Mouse (Mus musculus): Measurements from ENCODE around the gene Casp9. TPM values are rescaled to one million over a fixed set of nuclear protein-coding genes. Genes with fewer than 3 reads are reported as not detected.

Gene Casp9
- 7.8 TPM for polyA plus RNA-seq (2014; fragmentation: Illumina TruSeq; extraction: RNeasy Lipid Tissue Mini Kit (QIAGEN cat#74804); ENCODE audit: low read depth, low replicate concordance)

DNA sequence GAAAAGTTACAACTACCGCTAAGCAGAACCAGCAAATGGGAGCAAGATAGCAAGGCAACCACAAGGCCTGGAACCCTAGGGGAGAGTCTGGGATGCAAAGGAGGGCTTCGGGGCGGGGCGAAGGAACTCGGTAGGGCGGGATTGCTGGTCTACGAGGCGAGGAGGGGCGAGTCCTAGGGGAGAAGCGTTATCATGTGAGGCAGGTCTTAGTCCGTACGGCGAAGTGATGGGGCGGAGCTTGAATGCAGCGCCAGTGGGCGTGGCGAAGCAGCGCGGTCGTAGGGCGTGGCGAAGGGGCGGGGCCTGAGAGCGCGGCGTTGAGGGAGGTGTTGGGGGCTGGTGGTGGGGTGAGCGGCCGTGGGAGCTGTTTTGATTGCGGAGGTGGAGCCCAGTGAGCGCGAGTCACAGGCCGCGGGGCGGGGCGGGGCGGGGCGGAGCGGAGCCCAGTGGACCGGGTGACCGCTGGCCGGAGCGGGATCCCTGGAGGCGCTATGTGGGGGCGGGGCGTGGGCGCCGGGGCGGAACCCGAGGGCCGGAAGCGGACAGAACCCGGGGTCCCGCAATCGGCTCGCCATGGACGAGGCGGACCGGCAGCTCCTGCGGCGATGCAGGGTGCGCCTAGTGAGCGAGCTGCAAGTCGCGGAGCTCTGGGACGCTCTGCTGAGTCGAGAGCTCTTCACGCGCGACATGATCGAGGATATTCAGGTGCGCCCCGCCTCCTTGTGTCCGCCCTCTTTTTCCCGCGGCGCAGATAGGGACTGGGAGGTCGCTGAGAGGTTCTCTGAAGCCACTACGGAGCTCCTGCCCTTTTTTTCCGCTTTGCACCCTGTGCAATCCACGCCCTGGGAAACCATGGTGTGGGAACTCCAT is at the start of gene Casp9:
Gene Casp9 (plus strand): TSS at position 331 of the 870 bp plus-strand sequence.

DNA sequence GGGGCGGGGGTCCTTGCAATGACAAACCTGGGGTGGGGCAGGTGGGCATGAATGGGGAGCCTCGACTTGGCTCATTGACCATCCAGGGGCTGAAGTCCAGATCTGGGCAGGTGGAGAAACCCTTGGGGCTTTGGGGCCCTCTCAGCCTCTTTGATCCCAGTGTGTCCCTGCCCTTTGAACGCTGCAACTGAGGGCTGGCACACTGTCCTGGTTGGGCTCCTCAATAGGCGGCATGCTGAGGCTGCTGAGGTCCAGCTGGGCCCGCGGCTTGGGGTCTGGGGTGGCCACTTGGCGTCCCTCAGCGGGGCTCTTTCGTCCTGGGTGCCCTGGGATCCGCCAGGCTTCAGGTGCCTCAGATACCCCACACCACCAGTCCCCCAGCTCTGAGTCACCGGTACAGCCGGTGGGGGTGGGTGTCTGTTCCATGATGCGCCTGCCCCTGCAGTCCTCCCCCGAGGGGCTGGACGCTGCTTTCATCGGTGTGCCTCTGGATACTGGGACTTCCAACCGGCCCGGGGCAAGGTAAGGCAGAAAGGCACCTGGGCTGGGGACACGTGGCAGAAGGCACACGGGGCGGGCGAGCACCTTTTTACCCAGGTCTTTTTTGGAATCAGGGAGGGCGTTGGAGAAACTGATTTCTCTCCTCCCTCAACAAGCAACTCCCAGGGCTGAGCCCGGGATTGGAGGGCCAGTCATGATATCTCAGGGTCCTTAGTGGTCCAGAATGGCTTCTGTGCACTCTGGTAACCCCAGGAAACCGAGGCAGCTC is 46.6 kb upstream of the Casp9 start, which contains the start of gene Agmat:
Gene Agmat (plus strand): TSS at position 95 of the 769 bp plus-strand sequence.

DNA sequence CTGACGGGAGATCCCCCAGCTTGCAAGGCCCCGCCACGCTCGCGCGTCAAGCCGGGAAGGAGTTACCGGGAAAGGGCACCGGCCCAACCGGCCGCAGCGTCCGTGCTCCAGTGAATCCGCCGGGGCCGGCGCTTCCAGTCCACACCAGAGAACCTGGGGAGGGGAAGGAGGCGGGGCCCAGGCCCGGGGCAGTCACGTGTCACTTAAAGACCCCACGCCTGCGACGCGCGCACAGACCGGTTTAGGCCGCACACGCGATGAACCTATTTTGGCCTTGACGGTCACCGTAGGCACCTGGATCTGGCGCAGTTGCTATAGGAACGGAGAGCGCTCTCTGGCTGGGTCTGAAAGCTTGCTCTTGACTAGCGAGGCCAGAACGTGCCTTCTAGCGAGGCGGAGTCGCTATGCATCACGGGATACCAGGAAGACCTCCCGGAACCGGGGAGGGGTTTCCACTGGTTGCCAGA is 2.9 kb upstream of the Casp9 start, which contains the start of gene Dnajc16:
Gene Dnajc16 (minus strand): TSS at position 408 of the 467 bp plus-strand sequence.

DNA sequence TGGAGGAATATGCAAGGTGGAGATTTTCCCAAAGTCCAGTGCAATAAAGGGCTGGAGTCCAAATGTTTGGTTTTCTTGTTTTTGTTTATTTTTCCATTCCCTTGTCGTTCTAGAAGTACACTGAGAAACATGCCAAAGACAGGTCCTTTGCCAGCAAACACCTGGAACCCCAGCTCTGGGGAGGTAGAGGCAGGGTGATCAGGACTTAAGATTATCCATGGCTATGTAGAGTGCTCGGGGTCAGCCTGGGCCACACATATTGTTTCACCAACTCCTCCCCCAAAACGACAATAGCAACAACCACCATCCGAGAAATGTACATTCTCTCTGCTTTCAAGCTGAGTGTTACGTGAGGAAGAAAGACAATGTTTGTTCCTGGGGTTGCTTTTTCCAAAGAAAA is 32.6 kb downstream of the Casp9 start, which contains the start of gene Cela2a:
Gene Cela2a (minus strand): TSS at position 101 of the 400 bp plus-strand sequence.

DNA sequence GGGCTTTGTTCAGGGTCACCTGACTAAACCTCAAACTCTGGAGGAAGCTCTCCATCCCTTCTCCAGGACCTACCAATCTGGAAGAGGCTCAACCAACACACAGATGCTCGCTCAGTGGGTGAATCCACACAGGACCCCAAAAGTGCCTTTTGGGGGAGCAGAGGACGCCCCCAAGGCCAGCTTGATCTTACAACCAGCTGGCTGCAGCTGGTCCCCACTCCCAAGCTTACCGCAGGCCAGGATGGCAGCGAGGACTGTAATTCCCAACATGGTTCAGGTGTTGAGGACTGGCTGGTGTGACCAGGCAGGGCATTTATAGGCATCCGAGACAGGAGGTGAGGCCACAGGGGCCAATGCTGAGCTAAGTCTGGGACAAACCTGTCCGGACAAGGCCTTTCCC is 52.6 kb downstream of the Casp9 start, which contains the start of gene Ctrc:
Gene Ctrc (minus strand): TSS at position 361 of the 400 bp plus-strand sequence.

Other genes starting within 250 kb of the Casp9 start
- gene Fblim1, start 187.5 kb upstream of the Casp9 start, polyA plus RNA-seq (2014; fragmentation: Illumina TruSeq; extraction: RNeasy Lipid Tissue Mini Kit (QIAGEN cat#74804); ENCODE audit: low read depth, low replicate concordance) = 0.48 TPM
- gene Tmem82, start 175.0 kb upstream of the Casp9 start, polyA plus RNA-seq (2014; fragmentation: Illumina TruSeq; extraction: RNeasy Lipid Tissue Mini Kit (QIAGEN cat#74804); ENCODE audit: low read depth, low replicate concordance) = 1.1 TPM
- gene Slc25a34, start 169.8 kb upstream of the Casp9 start, polyA plus RNA-seq (2014; fragmentation: Illumina TruSeq; extraction: RNeasy Lipid Tissue Mini Kit (QIAGEN cat#74804); ENCODE audit: low read depth, low replicate concordance) = 0.42 TPM
- 0.69 TPM for gene Plekhm2, start 128.7 kb upstream of the Casp9 start, polyA plus RNA-seq (2014; fragmentation: Illumina TruSeq; extraction: RNeasy Lipid Tissue Mini Kit (QIAGEN cat#74804); ENCODE audit: low read depth, low replicate concordance)
- 5.0 TPM for gene Rsc1a1, start 108.0 kb upstream of the Casp9 start, polyA plus RNA-seq (2014; fragmentation: Illumina TruSeq; extraction: RNeasy Lipid Tissue Mini Kit (QIAGEN cat#74804); ENCODE audit: low read depth, low replicate concordance)
- 60.2 TPM for gene Ddi2, start 70.2 kb upstream of the Casp9 start, polyA plus RNA-seq (2014; fragmentation: Illumina TruSeq; extraction: RNeasy Lipid Tissue Mini Kit (QIAGEN cat#74804); ENCODE audit: low read depth, low replicate concordance)
- 25.5 TPM for gene Agmat, start 46.9 kb upstream of the Casp9 start, polyA plus RNA-seq (2014; fragmentation: Illumina TruSeq; extraction: RNeasy Lipid Tissue Mini Kit (QIAGEN cat#74804); ENCODE audit: low read depth, low replicate concordance)
- gene Dnajc16, start 2.7 kb upstream of the Casp9 start, polyA plus RNA-seq (2014; fragmentation: Illumina TruSeq; extraction: RNeasy Lipid Tissue Mini Kit (QIAGEN cat#74804); ENCODE audit: low read depth, low replicate concordance) = 2.8 TPM
- not detected for gene Cela2a, start 32.5 kb downstream of the Casp9 start, polyA plus RNA-seq (2014; fragmentation: Illumina TruSeq; extraction: RNeasy Lipid Tissue Mini Kit (QIAGEN cat#74804); ENCODE audit: low read depth, low replicate concordance)
- not detected for gene Ctrc, start 52.7 kb downstream of the Casp9 start, polyA plus RNA-seq (2014; fragmentation: Illumina TruSeq; extraction: RNeasy Lipid Tissue Mini Kit (QIAGEN cat#74804); ENCODE audit: low read depth, low replicate concordance)
- 2.0 TPM for gene Efhd2, start 81.3 kb downstream of the Casp9 start, polyA plus RNA-seq (2014; fragmentation: Illumina TruSeq; extraction: RNeasy Lipid Tissue Mini Kit (QIAGEN cat#74804); ENCODE audit: low read depth, low replicate concordance)
- 0.82 TPM for gene Fhad1, start 221.5 kb downstream of the Casp9 start, polyA plus RNA-seq (2014; fragmentation: Illumina TruSeq; extraction: RNeasy Lipid Tissue Mini Kit (QIAGEN cat#74804); ENCODE audit: low read depth, low replicate concordance)

Measured in liver, adult 10 weeks (tissue).